Mouse (Mus musculus) CH12.LX (cell line): ENCODE results near the gene Adamtsl1. TPM values are rescaled to one million over a fixed set of nuclear protein-coding genes. Genes with fewer than 3 reads are reported as not detected.

Experiments
- DNase-seq: peaks from one replicate; pipeline ENCODE4 v3.0.0-alpha.2; 2013; ENCODE audit errors: extremely low read depth
- H3K27ac ChIP-seq: 2 replicates; pipeline ENCODE4 v1.5.1; 2012; ENCODE audit warnings: low read depth, mild to moderate bottlenecking, control low read depth, moderate library complexity; ENCODE audit not compliant: insufficient read depth
- H3K27me3 ChIP-seq: replicated peaks from 2 replicates; pipeline ENCODE3; 2012; ENCODE audit warnings: inconsistent platforms
- H3K36me3 ChIP-seq, 2 experiments: replicated peaks in 1 of 2; 2 replicates each; pipeline versions ENCODE3 to v1.6.1; 2012; ENCODE audit warnings: inconsistent platforms in 1 of 2, low read length in 1 of 2, mild to moderate bottlenecking in 1 of 2, mixed read lengths in 1 of 2, moderate library complexity in 1 of 2; ENCODE audit not compliant: control insufficient read depth in 1 of 2, insufficient read depth in 1 of 2
- H3K4me1 ChIP-seq, 2 experiments: 2 replicates each; pipeline ENCODE4 v1.6.1; 2012; ENCODE audit warnings: inconsistent platforms in 1 of 2, moderate library complexity in 1 of 2; ENCODE audit not compliant: insufficient read depth in 2 of 2, control insufficient read depth in 1 of 2
- H3K4me2 ChIP-seq: 2 replicates; pipeline ENCODE4 v1.6.1; 2012; ENCODE audit warnings: low read depth, mild to moderate bottlenecking, control low read depth; ENCODE audit not compliant: poor library complexity, insufficient read depth, severe bottlenecking
- H3K4me3 ChIP-seq, 3 experiments: fragments of 150-350 bp in 1 of 3; sonication (generic) in 1 of 3; replicated peaks in 1 of 3; 2 replicates each; pipeline versions ENCODE3 to v1.5.1; 2011 to 2012; ENCODE audit warnings: low read depth in 2 of 3, low read length in 2 of 3, mild to moderate bottlenecking in 2 of 3, moderate library complexity in 2 of 3, control low read depth in 1 of 3, improper control_type of control experiment in 1 of 3, inconsistent platforms in 1 of 3, mixed read lengths in 1 of 3; ENCODE audit not compliant: poor library complexity in 1 of 3
- H3K79me2 ChIP-seq: replicated peaks from 2 replicates; pipeline ENCODE4 v1.6.1; 2012; ENCODE audit warnings: mild to moderate bottlenecking, moderate library complexity; ENCODE audit not compliant: control insufficient read depth, poor library complexity, insufficient read depth, severe bottlenecking; ENCODE audit errors: extremely low read depth
- H3K9ac ChIP-seq: 2 replicates; pipeline ENCODE4 v1.6.1; 2012; ENCODE audit warnings: low read depth, mild to moderate bottlenecking, control low read depth, moderate library complexity; ENCODE audit not compliant: insufficient read depth
- H3K9me3 ChIP-seq: replicated peaks from 2 replicates; pipeline ENCODE3; 2012; ENCODE audit warnings: low read length, inconsistent platforms, mixed read lengths
- CHD1 ChIP-seq: IDR thresholded peaks from 2 replicates; pipeline ENCODE4 v1.6.1; 2012; ENCODE audit warnings: low read depth, low read length, improper control_type of control experiment, inconsistent platforms
- CHD2 ChIP-seq: IDR thresholded peaks from 2 replicates; pipeline ENCODE4 v1.6.1; 2011; ENCODE audit warnings: low read length, improper control_type of control experiment
- CTCF ChIP-seq, 2 experiments: IDR thresholded peaks in 1 of 2; conservative IDR thresholded peaks in 1 of 2; 2 replicates each; pipeline ENCODE4 v1.5.1; 2011 to 2012; ENCODE audit warnings: low read depth in 2 of 2, low read length in 2 of 2, improper control_type of control experiment in 1 of 2, inconsistent platforms in 1 of 2, mild to moderate bottlenecking in 1 of 2, moderate library complexity in 1 of 2
- E2F4 ChIP-seq: IDR thresholded peaks from 2 replicates; pipeline ENCODE4 v1.6.1; 2011; ENCODE audit warnings: low read depth, low read length, improper control_type of control experiment; ENCODE audit not compliant: insufficient replicate concordance
- EP300 ChIP-seq: IDR thresholded peaks from 2 replicates; pipeline ENCODE4 v1.6.1; 2011; ENCODE audit warnings: low read length, improper control_type of control experiment
- GABPA ChIP-seq: IDR thresholded peaks from 2 replicates; pipeline ENCODE4 v1.6.1; 2012; ENCODE audit warnings: low read depth, low read length, improper control_type of control experiment, inconsistent platforms; ENCODE audit not compliant: insufficient replicate concordance
- IRF4 ChIP-seq: IDR thresholded peaks from 2 replicates; pipeline ENCODE4 v1.6.1; 2014; ENCODE audit warnings: low read depth, mild to moderate bottlenecking, inconsistent platforms, low read length, improper control_type of control experiment
- MAFK ChIP-seq: IDR thresholded peaks from 2 replicates; pipeline ENCODE4 v1.6.1; 2011; ENCODE audit warnings: low read length, improper control_type of control experiment; ENCODE audit not compliant: insufficient replicate concordance
- MAX ChIP-seq: IDR thresholded peaks from 2 replicates; pipeline ENCODE4 v1.6.1; 2011; ENCODE audit warnings: low read length, improper control_type of control experiment
- MXI1 ChIP-seq: IDR thresholded peaks from 2 replicates; pipeline ENCODE4 v1.6.1; 2011; ENCODE audit warnings: mild to moderate bottlenecking, low read depth, low read length, improper control_type of control experiment
- NRF1 ChIP-seq: IDR thresholded peaks from 2 replicates; pipeline ENCODE4 v1.6.1; 2014; ENCODE audit warnings: low read depth, mild to moderate bottlenecking, inconsistent platforms, low read length, improper control_type of control experiment, moderate library complexity
- POLR2A ChIP-seq: IDR thresholded peaks from 2 replicates; pipeline ENCODE4 v1.6.1; 2011; ENCODE audit warnings: low read depth, mild to moderate bottlenecking, improper control_type of control experiment, low read length
- POLR2AphosphoS2 ChIP-seq: IDR thresholded peaks from 2 replicates; pipeline ENCODE4 v1.6.1; 2011; ENCODE audit warnings: low read depth, low read length, improper control_type of control experiment
- RAD21 ChIP-seq: IDR thresholded peaks from 2 replicates; pipeline ENCODE4 v1.6.1; 2011; ENCODE audit warnings: low read depth, mild to moderate bottlenecking, low read length, improper control_type of control experiment, moderate library complexity
- RCOR1 ChIP-seq: conservative IDR thresholded peaks from 2 replicates; pipeline ENCODE4 v1.6.1; 2012; ENCODE audit warnings: low read depth, mild to moderate bottlenecking, inconsistent platforms, low read length, improper control_type of control experiment
- TBP ChIP-seq: conservative IDR thresholded peaks from 2 replicates; pipeline ENCODE4 v1.6.1; 2011; ENCODE audit warnings: low read depth, low read length, improper control_type of control experiment
- TCF12 ChIP-seq: IDR thresholded peaks from 2 replicates; pipeline ENCODE4 v1.6.1; 2014; ENCODE audit warnings: low read depth, mild to moderate bottlenecking, inconsistent platforms, low read length, improper control_type of control experiment
- UBTF ChIP-seq: IDR thresholded peaks from 2 replicates; pipeline ENCODE4 v1.6.1; 2012; ENCODE audit warnings: low read depth, mild to moderate bottlenecking, inconsistent platforms, low read length, improper control_type of control experiment, moderate library complexity
- USF1 ChIP-seq: IDR thresholded peaks from 2 replicates; pipeline ENCODE4 v1.6.1; 2014; ENCODE audit warnings: low read depth, mild to moderate bottlenecking, inconsistent platforms, low read length, improper control_type of control experiment
- USF2 ChIP-seq: conservative IDR thresholded peaks from 2 replicates; pipeline ENCODE4 v1.6.1; 2011; ENCODE audit warnings: low read depth, low read length, improper control_type of control experiment
- ZKSCAN1 ChIP-seq: IDR thresholded peaks from 2 replicates; pipeline ENCODE4 v1.6.1; 2012; ENCODE audit warnings: low read depth, inconsistent platforms, low read length, improper control_type of control experiment, borderline replicate concordance
- ZMIZ1 ChIP-seq: IDR thresholded peaks from 2 replicates; pipeline ENCODE4 v1.6.1; 2012; ENCODE audit warnings: low read depth, mild to moderate bottlenecking, inconsistent platforms, low read length, improper control_type of control experiment
- ZNF384 ChIP-seq: IDR thresholded peaks from 2 replicates; pipeline ENCODE4 v1.6.1; 2012; ENCODE audit warnings: low read depth, low read length, improper control_type of control experiment, inconsistent platforms
- dilution Hi-C: fragments of 300-500 bp; cut with MboI; formaldehyde crosslinking; loops from 2 replicates; pipeline ENCODE4 v1.14.3; 2020; ENCODE audit warnings: low sequenced_read_pairs; ENCODE audit not compliant: extremely low pct_unique_long_range_greater_than_20kb, extremely low pct_ligation_motif_present
- in situ Hi-C: fragments of 300-500 bp; cut with MboI; formaldehyde crosslinking; loops from 3 replicates; pipeline ENCODE4 v1.14.3; 2019; ENCODE audit warnings: low sequenced_read_pairs, low pct_ligation_motif_present, low pct_unique_long_range_greater_than_20kb, mixed read lengths
- polyA plus RNA-seq: library from polyadenylated mRNA; unstranded; fragments of >175 nt; gene quantifications from 2 replicates; pipeline ENCODE4 v1.2.1, GENCODE M21; 2012; ENCODE audit warnings: low read depth; ENCODE audit not compliant: insufficient read length
- total RNA-seq, 2 experiments: library from RNA; depleted of rRNA; stranded (reverse); fragments of 300-350 nt in 1 of 2; fragments of >200 nt in 1 of 2; gene quantifications; 2 replicates each; pipeline ENCODE4 v1.2.3; 2012 to 2014

Adamtsl1 gene
- total and polyA plus RNA-seq, 3 experiments: not detected

GRCm38 (mm10) chr4:86045876-86046275 is 531.9 kb downstream of the Adamtsl1 start:
- dilution Hi-C loops (no loop called here), in situ Hi-C loops (no loop called here)
- Histone ChIP-seq H3K36me3 (no peaks in the 10 kb centered on the region), H3K9ac (no peak overlapping the region), H3K4me2 (no peak overlapping the region), H3K9me3 (peaks cover 34% of the 10 kb centered on the region), H3K4me1 (no peaks in the 10 kb centered on the region), H3K27me3 (no peaks in the 10 kb centered on the region), H3K4me3 (no peak overlapping the region), H3K27ac (no peak overlapping the region), H3K79me2 (no peaks in the 10 kb centered on the region)
- no peak for TF ChIP-seq USF1
- TF ChIP-seq MXI1: no peak
- no peak for TF ChIP-seq CTCF (conservative IDR thresholded peaks at IDR 0.05 in 1 of 2, IDR thresholded peaks at IDR 0.05 in 1 of 2; ENCODE audit: low read depth in 2 of 2, low read length in 2 of 2)
- no peak for TF ChIP-seq IRF4
- TF ChIP-seq MAX: no peak
- TF ChIP-seq ZMIZ1: no peak
- TF ChIP-seq TBP: no peak
- TF ChIP-seq CHD1: no peak
- TF ChIP-seq E2F4: no peak
- no peak for TF ChIP-seq CHD2
- no peak for TF ChIP-seq ZNF384
- no peak for TF ChIP-seq EP300
- no peak for TF ChIP-seq UBTF
- no peak for TF ChIP-seq MAFK
- no peak for TF ChIP-seq RCOR1
- no peak for DNase-seq

DNA sequence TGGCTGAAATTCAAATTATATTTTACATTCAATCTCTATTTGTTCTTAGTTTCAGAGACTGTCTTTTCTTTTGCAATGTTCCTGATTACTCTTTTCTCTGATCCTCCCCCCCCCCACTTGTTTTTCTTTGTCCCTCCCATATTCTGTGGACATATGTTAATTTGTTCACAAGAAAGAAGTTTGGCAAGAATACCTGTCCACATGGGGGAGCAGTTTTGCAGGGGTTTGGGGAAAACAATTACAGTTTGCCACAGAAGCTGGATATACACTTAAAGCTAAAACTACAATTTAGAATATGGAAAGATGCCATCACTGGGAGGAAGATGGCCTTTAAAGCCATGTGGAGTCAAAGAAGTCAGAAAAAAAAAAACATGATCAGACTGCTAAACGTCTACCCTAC is 532.9 kb downstream of the Adamtsl1 start:
- no peak for DNase-seq

More for the DNA sequence above, 532.9 kb downstream of the Adamtsl1 start:
- TF ChIP-seq EP300 (no peak), NRF1 (no peak), TCF12 (no peak), POLR2A (no peak), POLR2AphosphoS2 (no peak), GABPA (no peak), IRF4 (no peak), ZKSCAN1 (no peak), USF2 (no peak), UBTF (no peak), RAD21 (no peak)
- H3K9ac ChIP-seq: no peak overlapping the region
- no peak overlapping the region for H3K4me3 ChIP-seq
- peaks cover 35% of the 10 kb centered on the region for H3K9me3 ChIP-seq
- H3K79me2 ChIP-seq: no peaks in the 10 kb centered on the region
- no peaks in the 10 kb centered on the region for H3K4me1 ChIP-seq
- in situ Hi-C loops (no loop called here), dilution Hi-C loops (no loop called here)
- no peaks in the 10 kb centered on the region for H3K36me3 ChIP-seq
- no peaks in the 10 kb centered on the region for H3K27me3 ChIP-seq
- no peak overlapping the region for H3K27ac ChIP-seq
- H3K4me2 ChIP-seq: no peak overlapping the region
